8 mouse cellular contexts compared by ENCODE assay signal in the genomic region with DNA sequence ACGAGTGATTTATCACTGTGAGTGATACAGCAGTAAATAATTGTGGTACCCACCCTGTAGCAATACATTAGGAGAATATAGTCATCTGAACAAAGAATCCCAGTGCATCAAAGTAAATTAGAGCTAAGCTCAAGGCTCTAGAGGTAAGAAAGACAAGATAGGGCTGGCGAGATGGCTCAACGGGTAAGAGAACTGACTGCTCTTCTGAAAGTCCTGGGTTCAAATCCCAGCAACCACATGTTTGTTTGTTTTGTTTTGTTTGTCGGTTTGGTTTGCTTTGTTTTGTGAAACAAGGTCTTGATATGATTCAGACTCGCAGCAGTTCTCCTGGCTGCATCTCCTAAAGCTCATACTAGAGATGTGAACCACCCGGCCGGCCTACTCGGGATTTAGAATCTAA. TPM values are rescaled to one million over a fixed set of nuclear protein-coding genes. Genes with fewer than 3 reads are reported as not detected.
DNase-seq lines count a peak whose midpoint lies in the region; ATAC-seq lines count a peak whose summit lies in the region.

No protein-coding gene starts in this region.

- WGBS in embryonic facial prominence, embryonic 10.5 days = 89% methylated on average over 8 of the region's 8 CpGs

- no peak for ATAC-seq in CD4-positive, CD25-positive, alpha-beta regulatory T cell, adult 4 months

- peak; percentile 4 for DNase-seq in CD4-positive, CD25-positive, alpha-beta regulatory T cell, adult 2 months (ENCODE audit: low read depth, low spot score)
- peak; percentile 6 to 11 for DNase-seq in layer of hippocampus, postnatal 10 days (ENCODE audit: low spot score in 2 of 2)
- DNase-seq in layer of hippocampus, postnatal 25 days (ENCODE audit: extremely low spot score in 1 of 2, low spot score in 1 of 2) = no peak
- DNase-seq in A20 (ENCODE audit: low read depth, low spot score) = peak; percentile 59
- no peak for DNase-seq in embryonic facial prominence, embryonic 10.5 days (ENCODE audit: low spot score)
- no peak for DNase-seq in ovary, postnatal 10 days (ENCODE audit: low spot score)
- no peak for DNase-seq in spleen, postnatal 14 days (ENCODE audit: low spot score in 2 of 2)

- no peaks in the 10 kb centered on the region for H3K36me3 ChIP-seq in embryonic facial prominence, embryonic 10.5 days (replicated peaks)

- peak overlapping the region; percentile 73; the same call in 1 of the 2 replicates for H3K4me3 ChIP-seq in embryonic facial prominence, embryonic 10.5 days

- no peak overlapping the region for H3K27ac ChIP-seq in embryonic facial prominence, embryonic 10.5 days (replicated peaks)

- no peaks in the 10 kb centered on the region for H3K4me1 ChIP-seq in embryonic facial prominence, embryonic 10.5 days

- no peaks in the 10 kb centered on the region for H3K9me3 ChIP-seq in embryonic facial prominence, embryonic 10.5 days

- H3K27me3 ChIP-seq in embryonic facial prominence, embryonic 10.5 days (replicated peaks; ENCODE audit: low read depth, poor library complexity, severe bottlenecking) = no peaks in the 10 kb centered on the region

RNA-seq across cellular contexts. Expression of a gene that starts 21.2 kb away (rescaled TPM):
- not detected for polyA plus RNA-seq in CD4-positive, CD25-positive, alpha-beta regulatory T cell, adult 4 months (2017; shearing (Covaris generic))
- 10 to 100 TPM; 14.4 to 14.8 TPM for total RNA-seq in layer of hippocampus, postnatal 10 days (2021)
- total RNA-seq in layer of hippocampus, postnatal 25 days (2021) = 10 to 100 TPM in 1 of 2 experiments, 1 to 10 TPM in 1; 7.8 to 10.0 TPM
- 0.05 and 0.38 TPM in 2 replicates for polyA plus RNA-seq in embryonic facial prominence, embryonic 10.5 days (2016; fragmentation: Nextera tagmentation; extraction: Ambion mirVana)

RNA-seq across cellular contexts. Expression of a gene that starts 27.3 kb away (rescaled TPM):
- 100 to 1,000 TPM; 274 to 352 TPM for polyA plus RNA-seq in CD4-positive, CD25-positive, alpha-beta regulatory T cell, adult 4 months (2017; shearing (Covaris generic))
- total RNA-seq in layer of hippocampus, postnatal 10 days (2021) = 10 to 100 TPM; 75.2 to 94.8 TPM
- 100 to 1,000 TPM in 1 of 2 experiments, 10 to 100 TPM in 1; 86.4 to 103 TPM for total RNA-seq in layer of hippocampus, postnatal 25 days (2021)
- 159 and 163 TPM in 2 replicates for polyA plus RNA-seq in embryonic facial prominence, embryonic 10.5 days (2016; fragmentation: Nextera tagmentation; extraction: Ambion mirVana)

RNA-seq across cellular contexts. Expression of a gene that starts 47.7 kb away (rescaled TPM):
- polyA plus RNA-seq in CD4-positive, CD25-positive, alpha-beta regulatory T cell, adult 4 months (2017; shearing (Covaris generic)) = 1 to 10 TPM; 1.5 to 2.6 TPM
- 10 to 100 TPM; 12.9 to 16.3 TPM for total RNA-seq in layer of hippocampus, postnatal 10 days (2021)
- total RNA-seq in layer of hippocampus, postnatal 25 days (2021) = 10 to 100 TPM; 16.7 to 18.5 TPM
- 27.2 and 27.6 TPM in 2 replicates for polyA plus RNA-seq in embryonic facial prominence, embryonic 10.5 days (2016; fragmentation: Nextera tagmentation; extraction: Ambion mirVana)

Comparison
In these comparisons a context has a peak if more than half of its experiments do, and no peak if none do; other contexts are left out.
1. DNase-seq: peak in CD4-positive, CD25-positive, alpha-beta regulatory T cell, adult 2 months (single experiment), layer of hippocampus, postnatal 10 days (2 of 2) and A20 (single experiment); none in layer of hippocampus, postnatal 25 days (0 of 2), embryonic facial prominence, embryonic 10.5 days (single experiment), ovary, postnatal 10 days (single experiment) and spleen, postnatal 14 days (0 of 2).